Mouse (Mus musculus): ENCODE results near the gene Itgb7.

DNA sequence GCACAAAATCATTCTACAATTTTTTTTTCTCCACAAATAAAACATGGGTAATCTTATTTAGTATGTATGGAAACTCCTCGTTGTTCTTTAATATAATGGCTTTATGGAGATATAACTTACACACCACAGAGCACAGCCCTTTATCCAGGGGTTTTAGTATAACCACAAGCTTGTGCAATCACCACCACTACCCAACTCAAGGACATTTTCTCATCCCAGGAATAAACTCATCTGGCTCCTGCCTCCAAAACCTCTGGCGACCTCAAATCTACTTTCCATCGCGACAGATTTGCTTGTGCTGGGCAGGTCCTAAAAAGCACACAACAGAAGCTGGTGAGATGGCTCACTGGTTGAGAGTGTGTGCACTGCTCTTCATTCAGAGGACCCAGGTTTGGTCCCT is 38.1 kb downstream of the Itgb7 start:
- TF ChIP-seq CTCF (IDR thresholded peaks at IDR 0.05; ENCODE audit: borderline replicate concordance, extremely low read depth, insufficient read depth, insufficient read length) (no peak), POLR2A (IDR thresholded peaks at IDR 0.05; ENCODE audit: borderline replicate concordance, extremely low read depth, insufficient read depth, insufficient read length, poor library complexity, severe bottlenecking) (no peak)
